Mouse (Mus musculus) bone marrow, adult 2 months (tissue): ENCODE results near the gene Crybg2.

Experiments
- CTCF ChIP-seq: fragments of 200-500 bp; IDR thresholded peaks from 2 replicates; pipeline ENCODE4 v1.5.1; 2011; ENCODE audit warnings: low read length, control low read depth; ENCODE audit not compliant: control insufficient read depth, insufficient read depth
- POLR2A ChIP-seq: fragments of 200-500 bp; IDR thresholded peaks from 2 replicates; pipeline ENCODE4 v1.6.1; 2011; ENCODE audit warnings: low read depth, mild to moderate bottlenecking, control low read depth, low read length, borderline replicate concordance; ENCODE audit not compliant: control insufficient read depth

GRCm38 (mm10) chr4:134096120-134096519 lies 35.5 kb downstream of the Crybg2 start:
- no peak for TF ChIP-seq CTCF
- TF ChIP-seq POLR2A: no peak
